Mouse (Mus musculus) T-cell, adult 2 months (primary cell): ENCODE data around the gene Kcnab3.

ENCODE experiments used
- DNase-seq: peaks from one replicate; pipeline ENCODE4 v3.0.0; 2022; ENCODE audit warnings: low spot score

Gene Kcnab3

DNA sequence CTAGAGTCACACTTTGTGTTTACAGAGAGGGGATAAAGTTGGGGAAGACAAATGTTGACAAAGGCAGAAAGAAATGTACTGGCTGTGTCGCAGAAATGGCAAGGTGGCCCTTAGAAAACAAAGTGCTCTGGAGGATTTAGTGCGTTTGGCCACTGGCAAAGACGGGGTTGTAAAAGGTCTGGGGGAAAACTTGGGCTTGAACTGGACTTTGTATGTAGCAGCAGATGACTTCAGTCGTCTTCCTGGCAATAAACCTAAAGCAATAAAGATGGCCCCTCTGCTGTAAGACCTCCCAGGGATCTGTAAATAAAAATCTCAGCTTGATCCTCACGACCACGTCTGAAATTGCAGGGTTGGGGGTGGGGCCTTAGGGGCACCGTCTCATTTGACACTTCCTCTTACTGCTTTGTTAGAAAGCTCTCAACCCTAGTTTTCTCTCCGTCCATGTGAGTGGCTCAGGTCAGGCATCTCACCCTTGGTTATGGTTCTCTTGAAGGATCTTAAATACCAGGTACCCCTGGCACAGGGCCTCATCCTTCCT lies 6.7 kb downstream of the Kcnab3 start:
- DNase-seq: no peak

- DNase-seq: no peak
Observed at GRCm38 (mm10) chr11:69333922-69334321, 7.9 kb downstream of the Kcnab3 start.

DNA sequence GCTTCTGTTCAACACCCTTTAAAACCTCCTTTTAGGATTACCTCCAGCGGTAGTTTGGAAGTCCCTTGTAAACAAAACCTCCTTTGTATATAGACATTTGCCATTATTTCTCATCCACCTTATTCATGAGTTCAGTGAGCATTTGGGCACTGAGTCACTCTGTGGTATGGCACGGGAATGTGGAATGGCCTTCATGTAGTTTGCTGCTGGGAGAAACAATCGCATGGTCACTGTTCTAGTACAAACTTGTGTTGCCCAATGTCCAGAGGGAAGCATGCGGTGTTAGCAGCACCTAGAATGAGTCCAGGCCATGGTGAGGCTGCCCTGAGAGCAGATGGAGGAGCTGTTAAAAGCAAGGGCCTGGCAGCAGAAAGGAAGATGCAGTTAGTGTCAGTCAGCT lies 8.7 kb downstream of the Kcnab3 start:
- no peak for DNase-seq

DNA sequence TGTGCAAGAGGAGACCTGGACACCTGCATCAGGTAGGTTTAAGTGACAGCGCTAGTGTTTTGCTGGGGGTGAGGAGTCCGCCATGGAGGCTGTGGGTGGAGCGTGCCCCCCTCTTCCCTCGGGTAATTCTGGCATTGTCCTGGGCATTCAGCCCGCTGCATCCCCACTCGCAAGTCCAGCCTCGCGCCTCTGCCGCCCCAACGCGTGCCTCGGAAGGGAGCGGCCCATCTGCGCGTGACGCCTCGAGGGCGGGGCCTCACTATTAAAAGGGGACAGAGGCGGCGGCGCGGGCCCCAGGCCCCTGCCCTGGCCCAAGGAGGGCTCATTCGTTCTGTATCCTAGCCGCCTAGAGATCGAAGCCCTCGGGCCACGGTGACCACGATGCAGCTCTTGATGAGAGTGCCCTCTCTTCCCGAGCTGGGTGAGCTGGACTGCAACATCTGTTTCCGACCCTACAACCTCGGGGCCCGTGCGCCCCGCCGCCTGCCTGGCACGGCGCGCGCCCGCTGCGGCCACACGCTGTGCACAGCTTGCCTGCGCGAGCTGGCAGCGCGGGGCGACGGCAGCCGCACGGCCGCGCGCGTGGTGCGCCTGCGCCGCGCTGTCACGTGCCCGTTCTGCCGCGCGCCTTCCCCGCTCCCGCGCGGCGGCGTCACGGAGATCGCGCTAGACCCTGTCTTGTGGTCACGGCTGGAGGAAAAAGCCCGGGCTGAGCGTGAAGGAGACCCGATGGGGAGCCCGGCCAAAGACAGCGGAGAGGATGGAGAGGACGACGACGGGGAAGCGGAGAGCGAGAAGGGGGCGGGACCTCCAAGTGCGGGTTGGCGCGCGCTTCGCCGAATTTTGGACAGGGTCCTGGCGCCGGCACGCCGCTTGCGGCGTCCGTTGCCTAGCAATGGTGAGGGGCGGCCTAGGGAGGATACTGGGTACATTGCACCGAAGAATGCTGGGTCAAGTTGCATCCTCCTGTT lies 14.4 kb downstream of the Kcnab3 start, which contains the start of gene Rnf227:
Rnf227 (plus strand) TSS at position 301 of the 971 bp plus-strand sequence.
- DNase-seq: peak; percentile 74

DNA sequence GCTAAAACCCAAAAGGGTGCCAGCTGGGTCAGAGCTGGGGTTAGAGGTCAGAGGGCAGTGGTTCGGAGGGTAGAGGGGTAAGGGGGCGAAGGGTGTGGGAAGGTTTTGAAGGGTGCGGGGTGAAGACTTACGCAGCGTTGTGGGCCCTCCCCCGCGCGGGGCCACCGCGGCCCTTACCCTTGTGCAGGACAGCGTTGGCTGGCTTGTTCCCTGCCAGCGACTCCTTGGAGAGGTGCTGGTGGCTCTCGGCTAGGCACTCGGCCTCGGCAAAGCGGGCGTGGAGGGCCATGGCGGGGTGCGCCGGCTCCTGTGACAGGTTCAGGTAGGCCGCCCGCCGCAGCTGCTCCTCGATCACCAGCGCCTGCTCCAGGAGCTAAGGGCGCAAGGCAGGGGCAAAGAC lies 20.4 kb downstream of the Kcnab3 start:
- DNase-seq: no peak

GRCm38 (mm10) chr11:69356544-69356943 lies 30.5 kb downstream of the Kcnab3 start:
- no peak for DNase-seq

GRCm38 (mm10) chr11:69357690-69358089 lies 31.6 kb downstream of the Kcnab3 start:
- DNase-seq: no peak

- no peak for DNase-seq
Observed at GRCm38 (mm10) chr11:69362021-69362420, 36.0 kb downstream of the Kcnab3 start.

DNA sequence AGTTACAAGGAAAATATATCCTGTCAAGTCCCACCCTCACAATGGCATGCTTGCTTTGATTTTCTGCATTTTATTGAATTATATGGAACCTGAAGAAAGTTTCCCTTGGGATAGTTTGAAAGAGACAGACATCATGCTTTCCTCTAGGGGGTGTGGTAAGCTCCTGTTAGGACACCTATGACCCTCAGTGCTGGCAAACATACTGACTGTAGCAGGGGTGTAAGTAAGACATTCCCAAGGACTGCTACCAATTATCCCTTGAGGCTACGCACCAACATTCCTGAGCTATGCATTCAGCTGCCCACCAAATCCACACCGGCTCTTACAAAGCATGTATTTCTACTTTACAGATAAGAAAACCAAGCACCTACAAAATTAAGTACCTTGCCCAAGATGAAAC lies 36.4 kb downstream of the Kcnab3 start:
- DNase-seq: no peak

GRCm38 (mm10) chr11:69364376-69364775 lies 38.3 kb downstream of the Kcnab3 start:
- DNase-seq: no peak

DNA sequence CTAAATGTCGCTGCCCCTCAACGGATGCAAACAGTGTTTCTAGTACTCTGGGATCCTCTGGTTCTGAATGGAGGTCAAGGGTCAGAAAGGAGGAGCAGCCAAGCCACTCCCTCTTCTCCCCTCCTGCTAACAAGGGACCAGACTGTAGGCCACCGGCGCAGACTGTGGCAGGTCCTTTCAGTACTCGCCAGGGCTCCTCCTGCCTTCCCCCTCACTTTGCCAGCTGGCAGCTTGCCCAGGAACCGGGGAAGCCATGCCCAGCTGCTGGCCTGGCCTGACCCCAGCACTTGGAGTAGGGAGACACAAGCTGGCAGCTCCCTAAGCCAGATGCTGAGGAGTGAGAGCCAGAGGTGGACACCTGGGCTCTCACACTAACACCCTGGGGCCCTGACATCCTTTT lies 38.9 kb downstream of the Kcnab3 start:
- DNase-seq: no peak

DNA sequence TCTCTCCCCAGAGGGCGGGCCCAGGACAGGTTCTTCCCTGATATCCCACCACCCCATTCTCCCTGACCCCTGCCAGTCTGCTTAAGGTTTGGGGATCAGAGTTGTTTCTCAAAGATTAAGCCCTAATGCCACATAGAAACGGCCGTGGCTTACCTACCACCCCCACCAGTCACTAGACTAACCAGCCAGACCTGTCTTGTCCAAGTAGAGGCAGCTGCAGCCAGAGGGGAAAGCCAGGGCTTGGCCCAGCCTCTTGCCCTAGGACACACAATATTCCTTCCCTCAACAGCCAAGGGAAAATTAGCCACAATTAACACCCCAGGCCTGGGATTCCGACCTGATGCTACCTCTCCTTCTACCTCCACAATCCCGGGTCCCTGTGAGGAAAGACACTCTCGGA lies 39.7 kb downstream of the Kcnab3 start:
- DNase-seq: no peak

- DNase-seq: peak; percentile 94
Observed at GRCm38 (mm10) chr11:69366157-69366854, 40.2 kb downstream of the Kcnab3 start.

DNA sequence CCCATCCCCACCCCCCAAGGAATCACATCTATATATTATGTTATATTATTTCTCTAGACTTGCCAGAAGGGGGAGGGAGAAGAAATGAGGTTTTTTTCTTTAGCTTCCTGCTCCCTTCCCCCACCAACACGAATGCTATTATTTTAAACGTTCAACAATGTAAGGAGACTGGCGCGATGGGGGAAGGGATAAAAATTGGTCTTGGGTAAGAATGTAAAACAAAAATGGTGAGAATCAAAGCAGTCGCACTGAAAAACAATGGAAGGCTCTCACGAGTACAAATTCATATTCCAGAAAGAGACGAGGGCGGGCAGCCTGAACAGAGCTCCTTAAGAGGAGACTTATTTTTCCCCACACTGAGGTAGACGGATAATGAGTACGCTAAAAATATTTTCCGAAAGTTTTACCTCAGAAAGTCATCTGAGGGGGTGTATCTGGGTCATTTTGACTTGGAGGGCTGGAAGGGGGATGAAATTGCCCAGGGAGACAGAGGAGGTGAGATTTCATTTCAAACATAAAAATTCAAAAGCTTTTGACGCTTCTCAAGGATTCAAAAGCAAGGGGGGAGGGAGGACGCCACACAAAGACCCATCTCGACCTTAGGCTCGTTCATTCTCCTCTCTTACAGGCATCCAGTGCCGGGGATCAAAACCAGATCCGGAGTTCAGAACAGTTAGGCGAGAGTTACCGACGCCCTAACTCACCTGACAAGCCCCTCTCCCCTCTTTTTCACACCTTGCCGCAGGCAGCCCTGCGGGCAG lies 41.0 kb downstream of the Kcnab3 start:
- peak; percentile 43 for DNase-seq

DNA sequence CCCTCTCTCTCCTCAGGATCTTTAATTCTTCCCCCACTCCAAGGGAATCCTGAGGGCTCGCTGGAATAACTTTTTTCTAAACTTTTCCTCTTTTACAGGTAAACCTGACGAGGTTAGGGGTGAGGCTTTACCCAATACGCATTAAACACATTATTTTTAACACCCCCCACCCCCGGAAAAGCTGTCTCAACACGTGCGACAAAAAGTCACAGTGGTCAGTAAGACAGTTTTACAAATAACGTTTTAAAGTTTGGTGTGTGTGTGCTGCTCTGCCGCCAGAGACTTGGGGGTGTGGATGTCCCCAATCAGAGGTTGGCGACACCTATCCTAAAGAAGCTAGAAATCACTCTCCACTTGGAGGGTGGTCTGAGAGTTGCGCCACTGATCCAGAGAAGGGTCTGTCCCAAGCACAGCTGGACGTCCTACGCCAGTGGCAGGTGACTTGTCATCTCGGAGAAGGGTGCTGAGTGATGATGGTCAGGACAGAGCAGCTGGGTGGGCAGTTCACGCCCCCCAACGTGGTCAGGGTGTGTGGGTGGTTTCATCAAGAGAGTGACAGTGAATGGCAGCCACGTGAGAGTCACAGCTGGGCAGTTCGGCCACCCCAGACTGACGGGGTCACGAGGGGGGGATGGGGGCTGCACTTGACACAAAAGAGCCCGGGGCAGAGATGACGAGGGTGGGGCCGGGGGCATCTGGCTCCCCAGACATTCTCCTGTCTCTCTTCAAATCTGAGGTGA lies 41.7 kb downstream of the Kcnab3 start:
- DNase-seq: peak; percentile 11

DNA sequence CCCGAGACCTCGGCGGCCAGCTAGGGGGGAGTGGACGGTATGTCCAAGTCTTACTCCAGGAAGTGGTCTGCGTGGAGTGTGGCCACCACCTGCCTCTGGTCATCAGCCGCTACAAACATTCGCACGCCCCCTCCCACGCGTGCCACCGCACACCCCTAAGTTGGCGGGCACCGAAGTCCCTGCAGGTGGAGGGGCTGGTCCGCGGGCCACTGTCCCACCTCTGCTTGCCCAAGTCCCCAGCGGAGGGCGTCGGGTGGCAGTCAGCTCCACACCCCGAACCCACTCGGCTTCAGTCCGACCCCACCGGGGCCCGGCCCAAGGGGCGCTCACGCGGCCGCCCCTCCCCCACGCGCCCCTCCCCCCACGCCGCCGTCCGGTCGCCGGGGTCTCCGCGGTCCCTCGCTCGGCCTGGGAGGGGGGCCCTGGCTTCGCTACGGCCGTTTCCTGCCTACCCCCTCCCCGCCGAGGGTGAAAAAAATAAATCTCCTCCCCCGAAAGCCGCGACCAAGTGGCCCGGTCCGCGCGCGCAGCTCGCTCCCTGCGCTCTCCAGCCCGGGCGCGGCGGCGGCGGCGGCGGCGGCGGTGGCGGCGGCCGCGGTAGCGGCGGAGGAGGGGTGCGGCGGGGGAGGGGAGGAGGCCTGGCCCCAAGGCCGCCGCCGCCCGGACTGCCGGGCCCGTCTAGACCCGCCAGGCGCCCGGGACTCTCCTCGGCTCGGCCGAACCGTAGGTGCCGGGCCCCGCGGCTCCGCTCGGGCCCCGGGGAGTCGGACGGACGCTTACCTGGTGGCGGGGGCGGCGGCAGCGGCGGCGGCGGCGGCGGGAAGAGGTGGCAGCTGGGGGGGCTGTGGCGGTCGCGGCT lies 42.5 kb downstream of the Kcnab3 start:
- DNase-seq: peak; percentile 34

GRCm38 (mm10) chr11:69369215-69369989 lies 43.3 kb downstream of the Kcnab3 start, which contains the start of gene Chd3:
Chd3 (minus strand) TSS chr11:69369406.
- DNase-seq: no peak

DNA sequence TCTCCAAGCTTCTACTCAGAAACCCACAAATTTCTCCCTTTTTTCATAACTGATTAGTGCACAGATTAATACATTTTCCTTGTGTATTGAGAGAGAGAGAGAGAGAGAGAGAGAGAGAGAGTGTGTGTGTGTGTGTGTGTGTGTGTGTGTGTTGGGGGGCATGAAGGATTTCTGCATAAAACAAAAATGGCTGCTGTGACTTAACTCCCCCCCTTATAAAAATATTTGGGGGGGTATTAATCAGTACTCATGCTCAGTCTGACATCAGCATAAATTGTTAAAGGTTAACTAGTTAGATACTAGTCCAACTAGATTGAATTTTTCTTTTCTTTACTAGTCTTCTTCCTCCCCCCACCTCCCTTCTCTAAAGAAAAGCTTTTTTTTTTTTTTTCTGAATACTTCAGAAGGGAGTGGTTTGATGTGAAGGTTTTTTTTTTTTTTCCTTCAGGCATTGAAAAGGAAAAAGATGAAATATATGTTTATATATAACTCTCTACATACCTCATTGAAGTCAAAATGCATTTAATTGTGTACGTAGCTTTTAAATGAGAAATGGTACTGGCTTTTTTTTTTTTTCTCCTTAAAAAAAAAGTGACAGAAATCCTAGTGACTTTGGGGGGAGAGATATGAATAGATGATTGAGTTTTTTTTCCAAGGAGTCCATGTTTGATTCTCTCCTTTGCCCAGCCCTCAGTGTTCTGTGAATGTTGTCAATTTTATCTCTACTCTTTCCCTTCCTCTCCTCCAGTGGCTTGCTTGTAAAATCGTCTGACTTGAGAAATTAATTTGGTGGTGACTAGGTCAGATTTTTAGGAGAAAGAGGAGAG lies 44.1 kb downstream of the Kcnab3 start:
- no peak for DNase-seq

GRCm38 (mm10) chr11:69370817-69371215 lies 44.8 kb downstream of the Kcnab3 start:
- no peak for DNase-seq
